Comparison of ENCODE assay signal across 15 mouse cellular contexts in genomic region chr3:65563926-65564624, GRCm38 (mm10). TPM values are rescaled to one million over a fixed set of nuclear protein-coding genes. Genes with fewer than 3 reads are reported as not detected.
DNase-seq lines count a peak whose midpoint lies in the region; ATAC-seq lines count a peak whose summit lies in the region.
"Had no signal": no experiment of that assay in that cellular context is flagged by ENCODE, and none has a peak within 500 bp of the region (broad histone marks: within the 10 kb centered on the region; RNA-seq: fewer than 3 reads in every experiment).

No protein-coding gene starts in this region.

- H3K36me3 ChIP-seq in forebrain, embryonic 12.5 days (replicated peaks), result no peaks in the 10 kb centered on the region
- H3K36me3 ChIP-seq in forebrain, embryonic 11.5 days (ENCODE audit: control insufficient read depth, insufficient read depth, low read length), result no peaks in the 10 kb centered on the region
- no peaks in the 10 kb centered on the region for H3K36me3 ChIP-seq in kidney, embryonic 15.5 days
- no peaks in the 10 kb centered on the region for H3K36me3 ChIP-seq in midbrain, embryonic 16.5 days (ENCODE audit: control insufficient read depth, insufficient read depth, low read length)
- H3K36me3 ChIP-seq: embryonic facial prominence, embryonic 13.5 days; limb, embryonic 10.5 days; midbrain, embryonic 12.5 days had no signal

- no peaks in the 10 kb centered on the region; the same call in none of the 2 replicates for H3K4me1 ChIP-seq in forebrain, embryonic 12.5 days
- H3K4me1 ChIP-seq in forebrain, embryonic 11.5 days (replicated peaks; ENCODE audit: control insufficient read depth, insufficient read depth, low read length), result 0 out of 2 replicates have a peak, but pooled peaks cover 2% of the 10 kb centered on the region
- H3K4me1 ChIP-seq in kidney, embryonic 15.5 days, result no peaks in the 10 kb centered on the region
- peaks cover 6% of the 10 kb centered on the region; the same call in 1 of the 2 replicates for H3K4me1 ChIP-seq in midbrain, embryonic 16.5 days (ENCODE audit: control insufficient read depth, insufficient read depth, low read length)
- H3K4me1 ChIP-seq: embryonic facial prominence, embryonic 13.5 days had no signal

- H3K9me3 ChIP-seq in forebrain, embryonic 12.5 days, result no peaks in the 10 kb centered on the region
- no peaks in the 10 kb centered on the region for H3K9me3 ChIP-seq in forebrain, embryonic 11.5 days (ENCODE audit: control insufficient read depth, low read length)
- no peaks in the 10 kb centered on the region for H3K9me3 ChIP-seq in kidney, embryonic 15.5 days (replicated peaks)
- H3K9me3 ChIP-seq in midbrain, embryonic 16.5 days (replicated peaks; ENCODE audit: control insufficient read depth, low read length, poor library complexity, severe bottlenecking), result no peaks in the 10 kb centered on the region
- H3K9me3 ChIP-seq: embryonic facial prominence, embryonic 13.5 days; limb, embryonic 10.5 days; midbrain, embryonic 12.5 days had no signal

- no peak overlapping the region for H3K4me3 ChIP-seq in forebrain, embryonic 12.5 days (replicated peaks)
- H3K4me3 ChIP-seq in forebrain, embryonic 11.5 days (ENCODE audit: low read depth, low read length), result no peak overlapping the region
- H3K4me3 ChIP-seq in kidney, embryonic 15.5 days (replicated peaks), result no peak overlapping the region
- no peak overlapping the region for H3K4me3 ChIP-seq in midbrain, embryonic 16.5 days (ENCODE audit: low read depth, low read length)
- H3K4me3 ChIP-seq: embryonic facial prominence, embryonic 13.5 days; limb, embryonic 10.5 days; midbrain, embryonic 12.5 days had no signal

- no peaks in the 10 kb centered on the region for H3K27me3 ChIP-seq in forebrain, embryonic 12.5 days
- H3K27me3 ChIP-seq in forebrain, embryonic 11.5 days (ENCODE audit: control insufficient read depth, insufficient read depth, low read length), result no peaks in the 10 kb centered on the region
- no peaks in the 10 kb centered on the region for H3K27me3 ChIP-seq in kidney, embryonic 15.5 days
- no peaks in the 10 kb centered on the region for H3K27me3 ChIP-seq in midbrain, embryonic 16.5 days (ENCODE audit: control insufficient read depth, insufficient read depth, low read depth, low read length)
- H3K27me3 ChIP-seq: embryonic facial prominence, embryonic 13.5 days had no signal

- WGBS in forebrain, embryonic 12.5 days, result 49% methylated on average over 6 of the region's 6 CpGs
- WGBS in forebrain, embryonic 11.5 days, result 67% methylated on average over 6 of the region's 6 CpGs
- WGBS in kidney, embryonic 15.5 days, result 63% methylated on average over 6 of the region's 6 CpGs
- 47% methylated on average over 6 of the region's 6 CpGs for WGBS in midbrain, embryonic 16.5 days

- 0 out of 2 replicates have a peak overlapping the region, but pooled peaks have one; percentile 36 for H3K27ac ChIP-seq in forebrain, embryonic 12.5 days
- H3K27ac ChIP-seq in forebrain, embryonic 11.5 days (ENCODE audit: low read depth, low read length), result no peak overlapping the region
- no peak overlapping the region for H3K27ac ChIP-seq in kidney, embryonic 15.5 days
- no peak overlapping the region for H3K27ac ChIP-seq in midbrain, embryonic 16.5 days (ENCODE audit: low read length)
- H3K27ac ChIP-seq: embryonic facial prominence, embryonic 13.5 days; limb, embryonic 10.5 days; midbrain, embryonic 12.5 days had no signal

- no peak for DNase-seq in forebrain, embryonic 11.5 days (ENCODE audit: low spot score)
- peak; percentile 64 for DNase-seq in kidney, adult 9 months
- DNase-seq in kidney, postnatal 36 days, result peak; percentile 31 to 54
- DNase-seq in MN1 (ENCODE audit: low spot score), result no peak
- DNase-seq: adrenal gland, adult 2 months; B cell, adult 2 months; cerebellum, adult 11 months; thymus, postnatal 36 days had no signal

- no peak overlapping the region for H3K9ac ChIP-seq in forebrain, embryonic 12.5 days
- H3K9ac ChIP-seq in forebrain, embryonic 11.5 days (ENCODE audit: low read length), result no peak overlapping the region
- H3K9ac ChIP-seq in kidney, embryonic 15.5 days, result no peak overlapping the region
- H3K9ac ChIP-seq in midbrain, embryonic 16.5 days (ENCODE audit: low read depth, low read length), result no peak overlapping the region
- H3K9ac ChIP-seq: embryonic facial prominence, embryonic 13.5 days; midbrain, embryonic 12.5 days had no signal

- no peak overlapping the region for H3K4me2 ChIP-seq in forebrain, embryonic 12.5 days
- H3K4me2 ChIP-seq in forebrain, embryonic 11.5 days (ENCODE audit: low read depth, low read length, severe bottlenecking), result no peak overlapping the region
- no peak overlapping the region for H3K4me2 ChIP-seq in kidney, embryonic 15.5 days
- no peak overlapping the region for H3K4me2 ChIP-seq in midbrain, embryonic 16.5 days (ENCODE audit: low read length)
- H3K4me2 ChIP-seq: embryonic facial prominence, embryonic 13.5 days; midbrain, embryonic 12.5 days had no signal

- no peak for ATAC-seq in forebrain, embryonic 12.5 days (ENCODE audit: low FRiP score)
- ATAC-seq in forebrain, embryonic 11.5 days (replicated peaks; ENCODE audit: low FRiP score), result no peak
- no peak for ATAC-seq in kidney, embryonic 15.5 days (replicated peaks; ENCODE audit: low FRiP score)
- ATAC-seq in midbrain, embryonic 16.5 days, result peak; percentile 61; the same call in 1 of the 2 replicates
- no peak for ATAC-seq in erythroblast, adult 5-6 weeks (replicated peaks; ENCODE audit: low FRiP score, poor library complexity, severe bottlenecking)

RNA-seq across cellular contexts. Expression of gene Tiparp, which starts 35.9 kb away (rescaled TPM):
- 29.4 and 30.6 TPM in 2 replicates for polyA plus RNA-seq in forebrain, embryonic 12.5 days (2016; fragmentation: Nextera tagmentation; extraction: Ambion mirVana)
- polyA plus RNA-seq in forebrain, embryonic 11.5 days (2014; fragmentation: Nextera tagmentation; extraction: Ambion mirVana), result 27.2 and 31.1 TPM in 2 replicates
- 26.0 and 29.5 TPM in 2 replicates for polyA plus RNA-seq in kidney, embryonic 15.5 days (2015; fragmentation: Nextera tagmentation; extraction: Ambion mirVana)
- polyA plus RNA-seq in midbrain, embryonic 16.5 days (2015; fragmentation: Nextera tagmentation; extraction: Ambion mirVana), result 24.3 and 25.5 TPM in 2 replicates
- 2.9 and 4.2 TPM in 2 replicates for total RNA-seq in erythroblast, adult 5-6 weeks (2015; ENCODE audit: low replicate concordance)
- 3.0 and 5.6 TPM in 2 replicates for total RNA-seq in erythroblast, adult 5-6 weeks (2017; ENCODE audit: low replicate concordance)

Comparison
In these comparisons a context has a peak if more than half of its experiments do, and no peak if none do; other contexts are left out.
1. DNase-seq: peak in kidney, adult 9 months (single experiment) and kidney, postnatal 36 days (2 of 2); none in forebrain, embryonic 11.5 days (single experiment) and MN1 (single experiment).